Mouse (Mus musculus) forebrain, embryonic 14.5 days (tissue): Measurements from ENCODE around the gene Med27. TPM values are rescaled to one million over a fixed set of nuclear protein-coding genes. Genes with fewer than 3 reads are reported as not detected.

Experiments used
- ATAC-seq: fragments of 200-750 bp; cut with Nextera tagmentation; 2 replicates; pipeline ENCODE4 v1.8.0; 2017; ENCODE audit warnings: mild to moderate bottlenecking, moderate library complexity
- DNase-seq: peaks from one replicate; pipeline ENCODE4 v3.0.0-alpha.2; 2015; ENCODE audit warnings: low spot score
- H3K27ac ChIP-seq: fragments of 300-500 bp; sonication (generic); 2 replicates; pipeline ENCODE4 v1.5.1; 2014; ENCODE audit warnings: low read depth, mild to moderate bottlenecking, control low read depth, low read length, moderate library complexity
- H3K27me3 ChIP-seq: fragments of 300-500 bp; sonication (generic); replicated peaks from 2 replicates; pipeline ENCODE4 v1.6.1; 2014; ENCODE audit warnings: low read length, control low read depth, mixed read lengths; ENCODE audit not compliant: control insufficient read depth, insufficient read depth
- H3K36me3 ChIP-seq: fragments of 300-500 bp; sonication (generic); 2 replicates; pipeline ENCODE4 v1.6.1; 2014; ENCODE audit warnings: low read length, control low read depth; ENCODE audit not compliant: control insufficient read depth, insufficient read depth
- H3K4me1 ChIP-seq: fragments of 300-500 bp; sonication (generic); 2 replicates; pipeline ENCODE4 v1.6.1; 2014; ENCODE audit warnings: antibody characterized with exemption, low read length, control low read depth; ENCODE audit not compliant: control insufficient read depth, insufficient read depth
- H3K4me2 ChIP-seq: fragments of 300-500 bp; sonication (generic); 2 replicates; pipeline ENCODE4 v1.6.1; 2014; ENCODE audit warnings: mild to moderate bottlenecking, control low read depth, low read length
- H3K4me3 ChIP-seq: fragments of 300-500 bp; sonication (generic); 2 replicates; pipeline ENCODE4 v1.5.1; 2014; ENCODE audit warnings: low read depth, low read length, control low read depth
- H3K9ac ChIP-seq: fragments of 300-500 bp; sonication (generic); 2 replicates; pipeline ENCODE4 v1.6.1; 2014; ENCODE audit warnings: mild to moderate bottlenecking, low read length, control low read depth, moderate library complexity
- H3K9me3 ChIP-seq: fragments of 300-500 bp; sonication (generic); replicated peaks from 2 replicates; pipeline ENCODE4 v1.6.1; 2016; ENCODE audit warnings: low read length, control low read depth, mixed read lengths; ENCODE audit not compliant: control insufficient read depth
- WGBS: fragments of 180-500 bp; shearing (Covaris S2); extraction: QIAGEN DNeasy Blood & Tissue Kit; methylation state at CpG from one replicate; pipeline ENCODE4 v1.1.7; 2014; 5-methylcytosine and 5-hydroxymethylcytosine counted together
- polyA plus RNA-seq: library from polyadenylated mRNA; unstranded; fragments of >200 nt; fragmentation: Nextera tagmentation; extraction: Ambion mirVana; gene quantifications from 2 replicates; pipeline ENCODE4 v1.2.1, GENCODE M21; 2014

Med27 gene
- polyA plus RNA-seq, 1 experiment from 2014 or later = 108 TPM

DNA sequence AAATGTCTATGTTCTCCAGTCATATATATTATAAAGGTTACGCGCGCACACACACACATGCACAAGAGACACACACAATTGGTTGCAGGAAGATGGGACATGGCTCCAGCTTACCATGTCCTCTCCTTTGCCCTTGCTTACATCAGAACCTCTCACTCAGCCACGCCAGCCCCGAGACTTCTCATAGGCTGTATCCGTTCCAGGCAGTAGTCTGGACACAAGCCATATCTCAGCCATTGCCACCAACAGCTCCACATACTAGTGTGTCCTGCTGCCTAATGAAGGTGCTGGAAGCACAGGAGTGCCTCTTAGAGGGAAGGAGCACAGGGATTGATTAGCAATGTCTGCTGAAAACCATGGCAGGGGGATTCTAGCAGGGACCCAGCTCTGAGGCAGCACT lies 211.9 kb downstream of the Med27 start:
- Histone ChIP-seq H3K4me2 (no peak overlapping the region), H3K4me3 (no peak overlapping the region), H3K27ac (no peak overlapping the region), H3K9me3 (no peaks in the 10 kb centered on the region), H3K4me1 (peaks cover 2% of the 10 kb centered on the region), H3K9ac (no peak overlapping the region), H3K36me3 (no peaks in the 10 kb centered on the region), H3K27me3 (no peaks in the 10 kb centered on the region)
- ATAC-seq (no peak), DNase-seq (no peak)
- 90% methylated on average over 6 of the region's 6 CpGs for WGBS

DNA sequence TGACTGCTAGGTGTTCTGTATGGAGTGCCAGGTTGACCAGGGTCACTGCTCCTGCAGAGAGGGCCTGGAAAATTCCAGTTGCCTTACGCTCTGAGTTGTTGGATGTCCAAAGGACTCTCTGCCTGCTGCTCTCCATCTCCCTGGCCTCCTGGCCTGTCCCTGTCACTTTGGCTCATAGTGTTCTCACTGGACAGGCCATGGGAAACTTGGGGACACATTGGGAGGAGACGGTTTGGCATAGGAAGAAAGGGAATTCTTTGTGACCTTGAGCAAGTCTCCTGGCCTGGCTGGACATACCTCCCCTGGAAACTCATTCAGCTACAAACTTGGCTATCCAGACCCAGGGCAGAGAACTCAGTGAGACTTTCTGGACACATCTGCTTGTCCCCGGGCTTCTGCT lies 213.3 kb downstream of the Med27 start:
- ATAC-seq = no peak
- Histone ChIP-seq H3K4me1 (peaks cover 4% of the 10 kb centered on the region), H3K9me3 (no peaks in the 10 kb centered on the region), H3K4me3 (no peak overlapping the region), H3K9ac (no peak overlapping the region), H3K27ac (no peak overlapping the region), H3K4me2 (no peak overlapping the region), H3K27me3 (no peaks in the 10 kb centered on the region), H3K36me3 (no peaks in the 10 kb centered on the region)
- 98% methylated on average over 3 of the region's 3 CpGs for WGBS
- DNase-seq = no peak

DNA sequence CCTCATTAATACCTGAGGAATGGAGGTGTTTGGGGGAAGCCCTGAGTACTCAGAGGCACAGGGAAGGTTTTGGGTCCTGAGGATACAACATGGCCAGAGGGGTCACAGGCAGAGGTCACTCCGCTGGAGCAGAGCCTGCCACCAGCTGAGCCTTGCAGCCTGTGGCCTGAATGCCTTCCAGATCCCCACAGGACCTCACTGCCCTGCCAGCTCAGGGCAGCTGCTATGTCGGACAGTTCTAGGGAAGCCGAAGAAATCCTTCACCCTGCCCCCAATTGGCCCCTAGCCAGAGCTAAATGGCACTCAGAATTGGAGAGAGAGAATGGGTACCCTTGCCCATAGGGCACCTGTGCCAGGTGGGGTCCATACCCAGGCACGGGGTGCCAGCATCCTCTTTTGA lies 214.8 kb downstream of the Med27 start:
- Histone ChIP-seq H3K9me3 (no peaks in the 10 kb centered on the region), H3K27ac (no peak overlapping the region), H3K9ac (no peak overlapping the region), H3K4me3 (no peak overlapping the region), H3K4me2 (no peak overlapping the region), H3K4me1 (peaks cover 13% of the 10 kb centered on the region), H3K36me3 (no peaks in the 10 kb centered on the region), H3K27me3 (no peaks in the 10 kb centered on the region)
- DNase-seq (no peak), ATAC-seq (no peak)
- WGBS = 69% methylated on average over 4 of the region's 4 CpGs

DNA sequence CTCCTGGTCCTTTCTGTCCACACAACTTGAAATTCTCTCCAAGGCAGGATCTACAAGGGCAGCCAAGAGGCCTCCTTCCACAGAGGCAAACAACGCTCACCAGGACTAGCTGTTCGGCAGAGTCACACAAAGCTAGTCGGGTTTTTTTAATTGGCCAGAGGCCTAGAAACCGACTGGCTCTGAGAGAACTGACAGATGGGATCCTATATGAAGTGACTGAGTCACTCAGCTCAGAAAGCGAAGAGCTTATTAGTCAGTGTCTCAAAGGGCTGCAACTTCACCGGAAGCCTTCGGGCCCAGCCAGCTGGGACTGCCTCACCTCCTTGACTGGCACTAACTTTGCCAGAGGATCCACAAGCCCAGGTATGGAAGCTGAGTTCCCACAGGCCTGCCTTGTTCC lies 217.4 kb downstream of the Med27 start:
- H3K9me3 ChIP-seq = no peaks in the 10 kb centered on the region
- peak; percentile 90 for DNase-seq
- H3K9ac ChIP-seq = no peak overlapping the region
- peak; percentile 70 for ATAC-seq
- WGBS = 37% methylated on average over 7 of the region's 7 CpGs
- peak overlapping the region; percentile 80 for H3K27ac ChIP-seq
- no peaks in the 10 kb centered on the region for H3K27me3 ChIP-seq
- no peak overlapping the region for H3K4me2 ChIP-seq
- H3K36me3 ChIP-seq = no peaks in the 10 kb centered on the region
- peaks cover 13% of the 10 kb centered on the region for H3K4me1 ChIP-seq
- no peak overlapping the region for H3K4me3 ChIP-seq

DNA sequence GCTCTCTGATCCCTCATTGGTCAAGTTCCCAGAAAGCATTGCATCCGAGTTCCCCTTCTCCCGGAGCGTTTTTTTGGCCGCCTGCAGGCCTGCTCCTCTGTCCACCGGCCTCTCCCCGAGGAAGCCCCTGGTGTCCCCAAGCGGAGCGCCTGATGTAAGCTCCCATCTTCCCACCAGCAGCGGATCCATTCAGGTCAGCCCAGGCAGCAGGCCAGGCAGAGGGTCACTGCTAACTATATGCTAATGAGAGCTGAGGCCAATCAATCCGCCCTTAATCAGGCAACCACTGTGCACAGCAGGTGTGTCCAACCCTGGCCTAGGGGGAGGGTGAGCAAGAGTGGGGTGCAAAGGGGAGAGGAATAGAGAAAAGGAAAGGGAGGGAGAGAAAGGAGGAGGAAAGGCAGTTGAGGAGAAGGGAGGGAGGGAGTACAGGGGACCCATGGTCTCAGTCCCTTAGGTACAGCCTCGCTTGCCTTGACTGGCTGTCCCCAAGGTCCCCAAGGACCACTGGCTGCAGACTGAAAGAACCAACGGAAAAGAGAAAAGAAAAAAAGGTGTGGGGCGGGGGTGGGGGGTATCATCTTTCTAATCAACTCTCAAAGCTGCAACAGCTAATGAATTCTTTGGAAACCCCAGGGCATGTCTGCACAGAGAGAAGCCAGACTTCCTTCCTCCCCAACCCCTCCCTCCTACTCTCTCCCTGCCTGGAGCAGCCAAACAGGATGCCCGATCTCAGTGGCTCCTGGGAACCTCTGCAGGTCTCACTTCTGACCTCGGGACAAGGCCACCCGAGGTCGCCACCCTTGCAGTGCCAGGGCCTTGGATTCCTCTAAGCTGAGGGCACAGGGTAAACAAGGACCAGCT lies 219.2 kb downstream of the Med27 start:
- H3K4me1 ChIP-seq = peaks cover 13% of the 10 kb centered on the region
- no peak for ATAC-seq
- no peaks in the 10 kb centered on the region for H3K27me3 ChIP-seq
- H3K27ac ChIP-seq = no peak overlapping the region
- no peak overlapping the region for H3K4me3 ChIP-seq
- no peaks in the 10 kb centered on the region for H3K9me3 ChIP-seq
- DNase-seq = peak; percentile 39
- H3K9ac ChIP-seq = no peak overlapping the region; the same call in 1 of the 2 replicates
- H3K4me2 ChIP-seq = no peak overlapping the region
- no peaks in the 10 kb centered on the region for H3K36me3 ChIP-seq
- 3% methylated on average over 17 of the region's 17 CpGs for WGBS

DNA sequence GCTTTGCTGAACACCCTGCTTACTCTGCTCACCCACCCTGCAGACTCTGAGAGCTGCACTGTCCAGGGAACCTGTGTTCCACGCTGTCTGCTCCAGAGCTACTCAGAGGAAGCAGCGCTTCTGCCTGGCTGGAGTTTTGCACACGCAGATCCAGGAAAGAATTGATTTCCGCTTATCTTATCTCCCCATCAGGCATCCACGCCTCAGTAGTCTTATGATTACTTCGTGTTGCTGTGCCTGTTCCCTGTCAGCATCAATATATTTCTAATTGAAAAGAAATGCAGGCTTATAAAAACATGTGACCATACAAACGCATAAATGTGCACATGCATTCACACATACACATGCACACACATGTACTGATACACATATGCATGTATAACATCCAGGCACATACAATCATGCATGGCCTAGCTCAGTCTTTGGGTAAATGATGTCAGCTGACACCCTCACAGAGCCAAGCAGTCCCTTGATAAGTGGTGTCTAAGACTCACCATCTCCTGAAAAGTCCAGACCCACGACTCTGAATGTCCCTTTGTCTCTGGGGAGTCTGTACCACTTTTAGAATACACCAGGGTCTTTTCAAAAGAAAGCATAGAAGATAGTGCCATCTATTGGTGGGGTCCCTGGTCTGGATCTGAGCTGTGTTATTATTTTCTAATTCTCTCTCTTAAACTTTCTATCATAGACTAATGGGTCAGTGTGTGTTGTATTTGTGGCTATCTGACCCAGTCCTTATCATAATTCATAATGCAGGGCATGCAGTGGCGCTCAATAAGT lies 225.5 kb downstream of the Med27 start:
- WGBS = 77% methylated on average over 9 of the region's 9 CpGs
- no peak overlapping the region for H3K9ac ChIP-seq
- H3K27ac ChIP-seq = no peak overlapping the region
- H3K4me1 ChIP-seq = no peaks in the 10 kb centered on the region
- H3K9me3 ChIP-seq = no peaks in the 10 kb centered on the region
- DNase-seq = peak; percentile 51
- H3K27me3 ChIP-seq = no peaks in the 10 kb centered on the region
- H3K4me3 ChIP-seq = no peak overlapping the region
- no peaks in the 10 kb centered on the region for H3K36me3 ChIP-seq
- H3K4me2 ChIP-seq = no peak overlapping the region
- no peak for ATAC-seq

DNA sequence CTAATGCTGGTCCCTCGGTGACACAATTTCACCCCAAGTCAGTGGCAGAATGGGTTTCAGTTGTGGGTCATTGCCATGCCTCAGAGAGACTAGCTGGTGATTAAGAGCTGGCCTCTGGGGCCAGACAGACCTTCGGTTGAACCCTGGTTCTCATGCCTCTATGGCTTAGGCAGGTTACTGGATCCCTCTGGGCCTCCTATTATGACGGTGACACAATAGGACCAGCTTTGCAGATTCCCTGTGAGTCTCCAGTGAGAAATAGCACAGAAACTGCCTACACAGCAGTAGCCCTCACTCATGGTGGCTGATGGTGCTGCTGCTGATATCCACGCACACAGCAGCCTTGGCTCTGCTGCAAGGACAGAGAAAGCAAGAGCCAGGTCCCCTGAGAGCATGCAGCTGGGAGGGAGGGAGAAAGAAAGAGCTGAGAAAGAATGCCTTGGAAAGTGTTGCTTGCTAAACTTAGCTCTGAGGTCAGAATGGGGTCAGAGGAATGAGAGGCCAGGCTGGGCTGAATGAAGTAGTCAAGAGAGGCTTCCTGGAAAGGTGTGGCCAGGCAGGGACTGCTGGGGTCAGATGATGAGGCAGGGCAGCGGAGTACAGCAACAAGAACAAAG lies 226.3 kb downstream of the Med27 start:
- ATAC-seq (no peak), DNase-seq (no peak)
- Histone ChIP-seq H3K4me1 (no peaks in the 10 kb centered on the region), H3K9me3 (no peaks in the 10 kb centered on the region), H3K27me3 (no peaks in the 10 kb centered on the region), H3K4me3 (no peak overlapping the region), H3K4me2 (no peak overlapping the region), H3K36me3 (no peaks in the 10 kb centered on the region), H3K9ac (no peak overlapping the region), H3K27ac (no peak overlapping the region)
- WGBS = 39% methylated on average over 5 of the region's 5 CpGs

DNA sequence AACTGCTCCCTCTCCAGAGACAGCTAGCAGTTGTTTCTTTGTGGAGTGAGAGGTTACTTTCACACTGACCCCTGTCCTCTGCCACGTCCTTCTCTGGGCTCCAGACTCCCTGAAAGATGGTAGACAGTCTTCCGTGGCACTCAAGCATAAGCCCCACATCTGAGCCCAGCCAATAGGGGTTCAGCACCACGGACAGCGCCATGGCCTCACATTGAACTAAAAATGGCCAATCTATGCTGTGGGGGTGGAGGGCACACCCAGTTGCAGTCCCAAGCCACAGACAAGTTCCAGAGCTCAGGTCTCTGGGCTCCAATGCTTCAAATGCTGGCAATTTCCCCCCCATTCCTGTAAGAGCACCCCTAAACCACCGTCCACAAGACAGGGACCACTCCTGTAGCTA lies 227.0 kb downstream of the Med27 start:
- H3K27me3 ChIP-seq = no peaks in the 10 kb centered on the region
- no peak overlapping the region for H3K9ac ChIP-seq
- H3K27ac ChIP-seq = no peak overlapping the region
- no peak overlapping the region for H3K4me3 ChIP-seq
- ATAC-seq (no peak), DNase-seq (peak; percentile 58)
- H3K4me2 ChIP-seq = no peak overlapping the region
- no peaks in the 10 kb centered on the region for H3K9me3 ChIP-seq
- 7% methylated on average over 5 of the region's 5 CpGs for WGBS
- no peaks in the 10 kb centered on the region for H3K36me3 ChIP-seq
- no peaks in the 10 kb centered on the region for H3K4me1 ChIP-seq
